Mouse (Mus musculus) lung, postnatal 36 days (tissue): ENCODE results near the gene Add2.

ENCODE experiments used
- DNase-seq: peaks from one replicate; pipeline ENCODE4 v3.0.0; 2022; ENCODE audit warnings: mixed read lengths

Gene Add2

GRCm38 (mm10) chr6:86086851-86087571 is 58.5 kb downstream of the Add2 start:
- DNase-seq: peak; percentile 7

- DNase-seq: no peak
Observed at GRCm38 (mm10) chr6:86087813-86088212, 59.3 kb downstream of the Add2 start.

GRCm38 (mm10) chr6:86094202-86094838 is 65.8 kb downstream of the Add2 start:
- no peak for DNase-seq

GRCm38 (mm10) chr6:86095518-86095917 is 67.0 kb downstream of the Add2 start:
- no peak for DNase-seq

- DNase-seq: no peak
Observed at GRCm38 (mm10) chr6:86096733-86097132, 68.3 kb downstream of the Add2 start.

GRCm38 (mm10) chr6:86097155-86097554 is 68.7 kb downstream of the Add2 start:
- no peak for DNase-seq

GRCm38 (mm10) chr6:86099003-86099402 is 70.5 kb downstream of the Add2 start:
- no peak for DNase-seq

- no peak for DNase-seq
Observed at GRCm38 (mm10) chr6:86101451-86101850, 73.0 kb downstream of the Add2 start.

- DNase-seq: no peak
Observed at GRCm38 (mm10) chr6:86102874-86103273, 74.4 kb downstream of the Add2 start.

GRCm38 (mm10) chr6:86103614-86104013 is 75.1 kb downstream of the Add2 start:
- no peak for DNase-seq

GRCm38 (mm10) chr6:86104719-86105118 is 76.2 kb downstream of the Add2 start:
- DNase-seq: no peak

- no peak for DNase-seq
Observed at GRCm38 (mm10) chr6:86106045-86106444, 77.6 kb downstream of the Add2 start.

GRCm38 (mm10) chr6:86107101-86107500 is 78.6 kb downstream of the Add2 start:
- DNase-seq: no peak

GRCm38 (mm10) chr6:86115843-86116242 is 87.4 kb downstream of the Add2 start:
- no peak for DNase-seq

- no peak for DNase-seq
Observed at GRCm38 (mm10) chr6:86123057-86123456, 94.6 kb downstream of the Add2 start.

- DNase-seq: no peak
Observed at GRCm38 (mm10) chr6:86125761-86126160, 97.3 kb downstream of the Add2 start.

- DNase-seq: peak; percentile 63
Observed at GRCm38 (mm10) chr6:86126953-86127581, 98.6 kb downstream of the Add2 start.

GRCm38 (mm10) chr6:86128504-86128903 is 100.0 kb downstream of the Add2 start:
- DNase-seq: peak; percentile 13

GRCm38 (mm10) chr6:86129872-86130498 is 101.5 kb downstream of the Add2 start:
- no peak for DNase-seq

GRCm38 (mm10) chr6:86133882-86134281 is 105.4 kb downstream of the Add2 start:
- DNase-seq: no peak

GRCm38 (mm10) chr6:86136206-86136605 is 107.7 kb downstream of the Add2 start:
- no peak for DNase-seq

- no peak for DNase-seq
Observed at GRCm38 (mm10) chr6:86141284-86141683, 112.8 kb downstream of the Add2 start.

GRCm38 (mm10) chr6:86141820-86142219 is 113.3 kb downstream of the Add2 start:
- DNase-seq: peak; percentile 83

- DNase-seq: no peak
Observed at GRCm38 (mm10) chr6:86144986-86145385, 116.5 kb downstream of the Add2 start.
